Mouse (Mus musculus): Measurements from ENCODE around the gene Glrp1. TPM values are rescaled to one million over a fixed set of nuclear protein-coding genes. Genes with fewer than 3 reads are reported as not detected.

Gene Glrp1
- polyA plus RNA-seq, 1 experiment from 2014 or later: not detected

DNA sequence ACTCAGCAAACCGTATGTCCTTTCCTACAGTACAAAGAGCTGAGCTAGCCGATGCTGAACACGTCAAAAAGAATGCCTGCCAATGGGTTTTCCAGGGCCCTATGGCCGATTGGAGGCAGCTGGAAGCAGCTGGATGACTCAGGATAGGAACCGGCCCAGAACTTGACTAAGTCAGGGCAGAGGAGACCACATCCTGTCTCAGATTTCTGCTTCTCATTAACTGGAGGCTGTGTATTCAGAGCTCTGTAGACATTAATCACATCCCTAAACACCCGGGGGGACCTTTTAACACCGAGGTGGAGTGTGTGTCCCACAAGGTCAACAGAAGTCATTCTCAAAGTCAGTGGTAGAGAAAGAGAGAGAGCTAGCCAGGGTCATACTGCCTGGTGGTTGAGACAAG, 35.3 kb downstream of the Glrp1 start:
- ATAC-seq (replicated peaks; ENCODE audit: low FRiP score) (no peak), DNase-seq (ENCODE audit: low spot score) (no peak)
- Histone ChIP-seq H3K9ac (ENCODE audit: low read length) (no peak overlapping the region), H3K4me3 (ENCODE audit: low read depth, low read length) (no peak overlapping the region), H3K9me3 (ENCODE audit: control insufficient read depth, low read length) (no peaks in the 10 kb centered on the region), H3K4me2 (ENCODE audit: low read depth, low read length, severe bottlenecking) (no peak overlapping the region), H3K4me1 (replicated peaks; ENCODE audit: control insufficient read depth, insufficient read depth, low read length) (peaks cover 6% of the 10 kb centered on the region; the same call in 1 of the 2 replicates), H3K27ac (ENCODE audit: low read depth, low read length) (no peak overlapping the region), H3K36me3 (ENCODE audit: control insufficient read depth, insufficient read depth, low read length) (no peaks in the 10 kb centered on the region), H3K27me3 (ENCODE audit: control insufficient read depth, insufficient read depth, low read length) (no peaks in the 10 kb centered on the region)
- WGBS: 69% methylated on average over 7 of the region's 7 CpGs

GRCm38 (mm10) chr1:88473899-88474298, 36.0 kb downstream of the Glrp1 start:
- ATAC-seq (replicated peaks; ENCODE audit: low FRiP score) (no peak), DNase-seq (ENCODE audit: low spot score) (no peak)
- peaks cover 6% of the 10 kb centered on the region; the same call in 1 of the 2 replicates for H3K4me1 ChIP-seq (replicated peaks; ENCODE audit: control insufficient read depth, insufficient read depth, low read length)
- no peaks in the 10 kb centered on the region for H3K9me3 ChIP-seq (ENCODE audit: control insufficient read depth, low read length)
- H3K4me2 ChIP-seq (ENCODE audit: low read depth, low read length, severe bottlenecking): no peak overlapping the region
- no peak overlapping the region for H3K4me3 ChIP-seq (ENCODE audit: low read depth, low read length)
- H3K27me3 ChIP-seq (ENCODE audit: control insufficient read depth, insufficient read depth, low read length): no peaks in the 10 kb centered on the region
- H3K27ac ChIP-seq (ENCODE audit: low read depth, low read length): no peak overlapping the region
- 74% methylated on average over 2 of the region's 2 CpGs for WGBS
- H3K36me3 ChIP-seq (ENCODE audit: control insufficient read depth, insufficient read depth, low read length): no peaks in the 10 kb centered on the region
- H3K9ac ChIP-seq (ENCODE audit: low read length): no peak overlapping the region

DNA sequence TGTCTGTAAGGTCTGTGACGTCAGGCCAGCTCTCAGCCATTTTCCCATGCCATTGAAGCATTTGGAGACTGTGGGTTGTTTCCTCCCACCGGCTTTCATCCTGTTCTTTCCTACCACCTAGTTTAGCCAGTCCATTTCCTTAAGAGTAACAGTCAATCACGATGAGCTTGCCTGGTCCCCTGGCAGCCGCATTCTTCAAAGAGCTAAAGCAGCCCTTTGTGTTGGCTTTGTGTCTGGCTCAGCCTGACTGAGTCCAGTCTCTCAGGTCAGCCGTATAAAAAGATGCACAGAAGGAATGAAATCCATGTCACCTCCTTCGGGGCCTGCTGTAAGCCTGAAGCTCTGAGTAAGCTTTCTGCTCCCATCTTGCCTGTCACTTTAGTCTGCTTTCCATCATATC, 37.6 kb downstream of the Glrp1 start:
- DNase-seq (ENCODE audit: low spot score): no peak

DNA sequence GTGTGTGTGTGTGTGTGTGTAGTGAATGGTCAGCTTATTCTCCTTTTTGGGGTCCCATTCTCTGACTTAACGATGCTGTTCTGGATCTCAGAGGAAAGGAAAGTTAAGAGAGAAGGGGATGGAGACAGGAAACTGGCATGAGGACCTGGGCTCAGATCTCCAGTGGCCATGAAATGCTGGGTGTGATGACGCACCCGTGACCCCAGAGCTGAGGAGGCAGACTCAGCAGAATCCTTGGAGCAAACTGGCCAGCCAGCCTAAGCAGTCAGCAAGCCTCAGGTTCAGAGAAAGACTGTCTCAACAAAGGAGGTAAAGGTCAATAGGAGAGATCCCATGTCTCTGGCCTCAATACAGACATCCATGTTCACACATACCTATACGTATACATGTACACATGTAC, 40.1 kb downstream of the Glrp1 start:
- no peak for ATAC-seq (replicated peaks; ENCODE audit: low FRiP score)

More for the DNA sequence above, 37.6 kb downstream of the Glrp1 start:
- H3K27ac ChIP-seq (ENCODE audit: low read depth, low read length): no peak overlapping the region
- H3K4me2 ChIP-seq (ENCODE audit: low read depth, low read length, severe bottlenecking): no peak overlapping the region
- H3K9ac ChIP-seq (ENCODE audit: low read length): no peak overlapping the region
- H3K27me3 ChIP-seq (ENCODE audit: control insufficient read depth, insufficient read depth, low read length): no peaks in the 10 kb centered on the region
- H3K36me3 ChIP-seq (ENCODE audit: control insufficient read depth, insufficient read depth, low read length): no peaks in the 10 kb centered on the region
- 12% methylated on average over 6 of the region's 6 CpGs for WGBS
- H3K4me3 ChIP-seq (ENCODE audit: low read depth, low read length): no peak overlapping the region
- no peaks in the 10 kb centered on the region for H3K9me3 ChIP-seq (ENCODE audit: control insufficient read depth, low read length)
- ATAC-seq (replicated peaks; ENCODE audit: low FRiP score): no peak
- 0 out of 2 replicates have a peak, but pooled peaks cover 2% of the 10 kb centered on the region for H3K4me1 ChIP-seq (replicated peaks; ENCODE audit: control insufficient read depth, insufficient read depth, low read length)

DNA sequence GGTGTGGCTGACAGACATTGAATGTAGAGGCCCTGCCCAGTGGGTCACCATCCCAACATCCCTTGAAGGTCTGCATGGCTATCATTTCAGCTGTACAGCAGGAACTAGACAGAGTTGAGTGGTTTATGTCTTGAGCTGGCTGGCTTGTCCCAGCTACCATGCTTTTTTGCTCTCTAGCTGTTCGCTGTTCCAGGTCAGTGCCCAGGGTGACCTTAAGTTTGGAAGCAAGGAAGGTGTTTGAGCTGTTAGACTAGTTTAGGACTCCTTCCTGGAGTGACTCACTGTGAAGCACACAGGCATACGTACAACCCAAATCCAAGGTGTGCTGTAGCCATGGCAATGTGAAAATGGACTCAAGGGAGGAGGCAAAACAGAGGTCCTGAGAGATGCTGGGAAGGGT, 41.5 kb downstream of the Glrp1 start:
- DNase-seq (ENCODE audit: low spot score) (no peak), ATAC-seq (replicated peaks; ENCODE audit: low FRiP score) (no peak)
- H3K27me3 ChIP-seq (ENCODE audit: control insufficient read depth, insufficient read depth, low read length): no peaks in the 10 kb centered on the region
- no peaks in the 10 kb centered on the region for H3K9me3 ChIP-seq (ENCODE audit: control insufficient read depth, low read length)
- no peak overlapping the region for H3K4me3 ChIP-seq (ENCODE audit: low read depth, low read length)
- no peak overlapping the region for H3K9ac ChIP-seq (ENCODE audit: low read length)
- H3K4me2 ChIP-seq (ENCODE audit: low read depth, low read length, severe bottlenecking): no peak overlapping the region
- WGBS: 93% methylated on average over 2 of the region's 2 CpGs
- 0 out of 2 replicates have a peak, but pooled peaks cover 2% of the 10 kb centered on the region for H3K4me1 ChIP-seq (replicated peaks; ENCODE audit: control insufficient read depth, insufficient read depth, low read length)
- no peak overlapping the region for H3K27ac ChIP-seq (ENCODE audit: low read depth, low read length)
- no peaks in the 10 kb centered on the region for H3K36me3 ChIP-seq (ENCODE audit: control insufficient read depth, insufficient read depth, low read length)

More for the DNA sequence above, 40.1 kb downstream of the Glrp1 start:
- no peaks in the 10 kb centered on the region for H3K9me3 ChIP-seq (ENCODE audit: control insufficient read depth, low read length)
- DNase-seq (ENCODE audit: low spot score): no peak
- no peaks in the 10 kb centered on the region for H3K27me3 ChIP-seq (ENCODE audit: control insufficient read depth, insufficient read depth, low read length)
- no peak overlapping the region for H3K27ac ChIP-seq (ENCODE audit: low read depth, low read length)
- WGBS: 91% methylated on average over 4 of the region's 4 CpGs
- no peaks in the 10 kb centered on the region for H3K36me3 ChIP-seq (ENCODE audit: control insufficient read depth, insufficient read depth, low read length)
- 0 out of 2 replicates have a peak, but pooled peaks cover 2% of the 10 kb centered on the region for H3K4me1 ChIP-seq (replicated peaks; ENCODE audit: control insufficient read depth, insufficient read depth, low read length)
- no peak overlapping the region for H3K9ac ChIP-seq (ENCODE audit: low read length)
- no peak overlapping the region for H3K4me3 ChIP-seq (ENCODE audit: low read depth, low read length)
- H3K4me2 ChIP-seq (ENCODE audit: low read depth, low read length, severe bottlenecking): no peak overlapping the region

- H3K36me3 ChIP-seq (ENCODE audit: control insufficient read depth, insufficient read depth, low read length): no peaks in the 10 kb centered on the region
- H3K4me1 ChIP-seq (replicated peaks; ENCODE audit: control insufficient read depth, insufficient read depth, low read length): 0 out of 2 replicates have a peak, but pooled peaks cover 2% of the 10 kb centered on the region
- H3K9ac ChIP-seq (ENCODE audit: low read length): no peak overlapping the region
- 80% methylated on average over 5 of the region's 5 CpGs for WGBS
- DNase-seq (ENCODE audit: low spot score): no peak
- no peaks in the 10 kb centered on the region for H3K27me3 ChIP-seq (ENCODE audit: control insufficient read depth, insufficient read depth, low read length)
- H3K9me3 ChIP-seq (ENCODE audit: control insufficient read depth, low read length): no peaks in the 10 kb centered on the region
- H3K4me2 ChIP-seq (ENCODE audit: low read depth, low read length, severe bottlenecking): no peak overlapping the region
- no peak overlapping the region for H3K4me3 ChIP-seq (ENCODE audit: low read depth, low read length)
- H3K27ac ChIP-seq (ENCODE audit: low read depth, low read length): no peak overlapping the region
- ATAC-seq (replicated peaks; ENCODE audit: low FRiP score): no peak
Measured at GRCm38 (mm10) chr1:88467866-88468265, 42.0 kb downstream of the Glrp1 start.

DNA sequence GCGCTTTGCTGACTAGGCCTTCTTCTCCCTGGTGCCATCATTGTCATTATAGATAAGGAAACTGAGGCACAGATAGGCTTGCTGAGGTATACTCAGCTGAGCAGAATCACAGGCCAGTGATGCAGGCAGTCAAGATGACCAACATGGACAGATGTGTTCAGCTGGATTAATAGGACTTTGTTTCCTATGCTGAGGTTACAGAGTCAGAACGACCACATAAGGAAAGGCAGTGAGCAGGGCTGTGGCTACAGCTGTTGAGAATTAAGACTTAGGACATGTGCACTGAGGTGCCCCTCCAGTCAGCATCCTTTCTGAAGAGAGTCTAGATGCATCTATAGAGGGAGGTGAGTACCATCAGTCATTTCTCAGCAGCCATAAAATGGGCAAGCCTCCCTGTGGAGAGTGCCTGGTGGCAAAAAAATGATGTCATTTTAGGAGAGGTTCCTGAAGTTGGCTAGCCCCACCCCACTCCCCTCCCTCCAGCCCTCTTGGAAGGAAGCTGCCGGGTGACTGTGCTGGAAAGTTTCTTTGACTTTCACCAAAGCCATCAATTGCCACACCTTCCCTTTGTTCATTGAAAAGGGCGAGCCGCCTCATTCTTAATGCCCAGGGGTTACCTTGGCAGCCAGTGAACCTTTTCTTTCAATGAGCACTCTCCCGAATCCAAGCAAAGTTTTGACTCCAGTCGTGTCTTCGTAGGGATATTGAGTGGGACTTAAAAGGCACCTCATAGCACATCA, 43.4 kb downstream of the Glrp1 start:
- H3K4me1 ChIP-seq (replicated peaks; ENCODE audit: control insufficient read depth, insufficient read depth, low read length): no peaks in the 10 kb centered on the region
- 74% methylated on average over 8 of the region's 8 CpGs for WGBS
- H3K9me3 ChIP-seq (ENCODE audit: control insufficient read depth, low read length): no peaks in the 10 kb centered on the region
- H3K27me3 ChIP-seq (ENCODE audit: control insufficient read depth, insufficient read depth, low read length): no peaks in the 10 kb centered on the region
- ATAC-seq (replicated peaks; ENCODE audit: low FRiP score): no peak
- no peak overlapping the region for H3K4me3 ChIP-seq (ENCODE audit: low read depth, low read length)
- no peak overlapping the region for H3K9ac ChIP-seq (ENCODE audit: low read length)
- no peak overlapping the region for H3K4me2 ChIP-seq (ENCODE audit: low read depth, low read length, severe bottlenecking)
- H3K27ac ChIP-seq (ENCODE audit: low read depth, low read length): no peak overlapping the region
- DNase-seq (ENCODE audit: low spot score): no peak
- no peaks in the 10 kb centered on the region for H3K36me3 ChIP-seq (ENCODE audit: control insufficient read depth, insufficient read depth, low read length)

- H3K27ac ChIP-seq (ENCODE audit: low read depth, low read length): no peak overlapping the region
- H3K36me3 ChIP-seq (ENCODE audit: control insufficient read depth, insufficient read depth, low read length): no peaks in the 10 kb centered on the region
- no peak overlapping the region for H3K9ac ChIP-seq (ENCODE audit: low read length)
- DNase-seq (ENCODE audit: low spot score): no peak
- 79% methylated on average over 4 of the region's 4 CpGs for whole genome bisulfite sequencing
- H3K4me2 ChIP-seq (ENCODE audit: low read depth, low read length, severe bottlenecking): no peak overlapping the region
- H3K9me3 ChIP-seq (ENCODE audit: control insufficient read depth, low read length): no peaks in the 10 kb centered on the region
- no peaks in the 10 kb centered on the region for H3K4me1 ChIP-seq (replicated peaks; ENCODE audit: control insufficient read depth, insufficient read depth, low read length)
- no peak for ATAC-seq (replicated peaks; ENCODE audit: low FRiP score)
- no peak overlapping the region for H3K4me3 ChIP-seq (ENCODE audit: low read depth, low read length)
- H3K27me3 ChIP-seq (ENCODE audit: control insufficient read depth, insufficient read depth, low read length): no peaks in the 10 kb centered on the region
Measured at GRCm38 (mm10) chr1:88465722-88466121, 44.1 kb downstream of the Glrp1 start.

All from forebrain, embryonic 11.5 days (tissue).